ENCODE assay signal across 1 mouse cellular context in the genomic region with DNA sequence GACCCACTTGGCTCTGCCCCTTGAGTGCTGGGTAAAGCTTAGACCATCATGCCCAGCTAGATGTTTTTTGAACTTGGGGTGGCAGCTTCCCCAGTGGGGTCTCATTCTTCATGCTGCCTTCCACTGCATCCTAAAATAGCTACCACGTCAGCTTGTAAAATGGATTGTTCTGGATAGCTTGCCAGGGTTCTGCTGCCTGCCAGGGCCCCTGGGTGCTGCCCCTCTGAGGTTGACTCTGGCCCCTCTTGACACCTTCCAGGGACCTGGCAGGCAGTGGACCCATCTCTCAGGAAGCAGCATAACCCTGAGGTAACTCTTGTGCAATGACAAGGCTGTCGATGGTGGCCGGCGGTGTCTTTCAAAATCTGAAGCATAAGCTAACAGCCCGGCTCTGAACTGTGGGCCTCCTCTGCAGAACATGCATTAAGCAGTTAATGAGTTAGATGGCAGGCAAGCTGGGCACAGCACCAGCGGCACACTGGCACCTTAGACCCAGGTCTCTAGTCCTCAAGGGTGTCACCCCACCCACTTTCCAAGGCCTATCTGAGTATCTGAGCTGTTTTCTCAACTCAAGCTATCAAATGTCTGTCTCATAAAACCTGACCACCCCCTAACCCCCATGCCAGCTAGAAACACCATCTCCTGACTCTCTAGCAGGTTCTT.
TF ChIP-seq lines count a peak whose summit lies in the region.

No protein-coding gene starts in this region.

TF ChIP-seq in MEL, 35 proteins besides CTCF, POLR2A, EP300 and RAD21:
- TF ChIP-seq NRF1 (IDR thresholded peaks at IDR 0.05; ENCODE audit: insufficient read depth, low read depth, low read length, poor library complexity, severe bottlenecking) = no peak
- peak; percentile 23; the same call in 1 of the 2 replicates for TF ChIP-seq MYB (IDR thresholded peaks at IDR 0.05; ENCODE audit: low read depth, low read length)
- no peak for TF ChIP-seq E2F4 (IDR thresholded peaks at IDR 0.05; ENCODE audit: borderline replicate concordance, low read depth, low read length)
- no peak for TF ChIP-seq HCFC1 (IDR thresholded peaks at IDR 0.05; ENCODE audit: low read depth, low read length)
- TF ChIP-seq MAZ (IDR thresholded peaks at IDR 0.05; ENCODE audit: low read depth, low read length) = no peak
